Mouse (Mus musculus) ES-E14 (cell line): ENCODE results near the gene Scn3b. TPM values are rescaled to one million over a fixed set of nuclear protein-coding genes. Genes with fewer than 3 reads are reported as not detected.

Source experiments
- DNase-seq: peaks from one replicate; pipeline ENCODE4 v3.0.0-alpha.2; 2013; ENCODE audit warnings: low read depth, low spot score
- H3K27ac ChIP-seq: 2 replicates; pipeline ENCODE4 v1.5.1; 2012; ENCODE audit warnings: low read depth, mild to moderate bottlenecking, low read length, moderate library complexity, mixed read lengths; ENCODE audit not compliant: poor library complexity, insufficient read depth, severe bottlenecking
- H3K36me3 ChIP-seq: 2 replicates; pipeline ENCODE4 v1.6.1; 2012; ENCODE audit warnings: mild to moderate bottlenecking, low read length, moderate library complexity, mixed read lengths; ENCODE audit not compliant: control insufficient read depth, poor library complexity, insufficient read depth, severe bottlenecking
- H3K4me1 ChIP-seq, 2 experiments: fragments of 150-350 bp in 1 of 2; sonication (generic) in 1 of 2; 2 replicates each; pipeline ENCODE4 v1.6.1; 2012; ENCODE audit warnings: low read length in 2 of 2, mild to moderate bottlenecking in 1 of 2, mixed read lengths in 1 of 2; ENCODE audit not compliant: control insufficient read depth in 2 of 2, insufficient read depth in 2 of 2, poor library complexity in 1 of 2
- H3K4me3 ChIP-seq, 2 experiments: fragments of 150-350 bp in 1 of 2; sonication (generic) in 1 of 2; 2 replicates each; pipeline ENCODE4 v1.5.1; 2012; ENCODE audit warnings: low read length in 2 of 2, low read depth in 1 of 2, mild to moderate bottlenecking in 1 of 2, mixed read lengths in 1 of 2; ENCODE audit not compliant: insufficient read depth in 1 of 2, poor library complexity in 1 of 2, severe bottlenecking in 1 of 2
- H3K9ac ChIP-seq: 2 replicates; pipeline ENCODE4 v1.6.1; 2012; ENCODE audit warnings: low read depth, mild to moderate bottlenecking, low read length, mixed read lengths; ENCODE audit not compliant: poor library complexity, insufficient read depth, severe bottlenecking
- H3K9me3 ChIP-seq: fragments of 150-350 bp; sonication (generic); 2 replicates; pipeline ENCODE4 v1.6.1; 2012; ENCODE audit warnings: low read depth, mild to moderate bottlenecking, low read length; ENCODE audit not compliant: control insufficient read depth, insufficient read depth
- CHD2 ChIP-seq: IDR thresholded peaks from 2 replicates; pipeline ENCODE4 v1.6.1; 2014; ENCODE audit warnings: mild to moderate bottlenecking, low read depth, low read length, inconsistent platforms
- HCFC1 ChIP-seq: IDR thresholded peaks from 2 replicates; pipeline ENCODE4 v1.6.1; 2012; ENCODE audit warnings: low read length, inconsistent platforms, borderline replicate concordance; ENCODE audit not compliant: insufficient read depth
- MAFK ChIP-seq: IDR thresholded peaks from 2 replicates; pipeline ENCODE4 v1.6.1; 2014; ENCODE audit warnings: mild to moderate bottlenecking, low read depth, low read length, inconsistent platforms; ENCODE audit not compliant: insufficient read depth
- ZC3H11A ChIP-seq: IDR thresholded peaks from 2 replicates; pipeline ENCODE4 v1.6.1; 2012; ENCODE audit warnings: low read depth, mild to moderate bottlenecking, inconsistent platforms, low read length, borderline replicate concordance
- ZNF384 ChIP-seq: IDR thresholded peaks from 2 replicates; pipeline ENCODE4 v1.6.1; 2012; ENCODE audit warnings: low read depth, low read length, inconsistent platforms
- in situ Hi-C, 2 experiments: fragments of 600-800 bp; cut with MboI; formaldehyde crosslinking; loops; one replicate each; pipeline ENCODE4 v1.15.1; 2025; ENCODE audit warnings: low sequenced_read_pairs in 2 of 2, inconsistent platforms in 1 of 2; ENCODE audit not compliant: unreplicated experiment in 2 of 2
- total RNA-seq: library from RNA; depleted of rRNA; stranded (reverse); fragments of 300-350 nt; gene quantifications from 2 replicates; pipeline ENCODE4 v1.2.3, GENCODE M21; 2012

Scn3b gene
- total RNA-seq, 1 experiment = 3.1 TPM

DNA sequence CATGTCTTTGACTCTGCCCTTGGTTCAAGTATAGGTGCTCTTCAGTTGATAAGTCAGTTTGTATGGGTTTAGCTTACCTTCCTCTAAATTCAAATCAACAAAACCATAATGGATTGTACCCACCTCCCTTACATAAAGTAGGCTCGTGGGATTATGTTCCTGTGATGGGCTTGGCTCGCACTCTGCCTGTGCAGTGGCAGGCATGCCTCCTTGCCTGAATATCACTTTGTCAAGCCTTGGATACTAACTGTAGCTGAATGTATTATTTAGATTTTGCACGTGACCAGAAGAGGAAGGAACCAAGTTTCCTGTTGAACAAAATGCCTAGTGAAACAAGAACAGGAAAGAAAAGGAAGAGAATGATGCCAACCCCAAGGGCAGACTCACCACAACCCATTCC, 2.1 kb downstream of the Scn3b start:
- TF ChIP-seq ZNF384 (no peak), ZC3H11A (no peak), CHD2 (no peak), MAFK (no peak), HCFC1 (no peak)
- no peaks in the 10 kb centered on the region for H3K9me3 ChIP-seq
- in situ Hi-C loops = no loop called here
- H3K27ac ChIP-seq = no peak overlapping the region
- no peak overlapping the region for H3K4me3 ChIP-seq
- no peak overlapping the region for H3K9ac ChIP-seq
- peaks cover 0 to 7% of the 10 kb centered on the region in 2 experiments; a peak in 1 of 4 replicates for H3K4me1 ChIP-seq
- no peak for DNase-seq
- H3K36me3 ChIP-seq = no peaks in the 10 kb centered on the region

DNA sequence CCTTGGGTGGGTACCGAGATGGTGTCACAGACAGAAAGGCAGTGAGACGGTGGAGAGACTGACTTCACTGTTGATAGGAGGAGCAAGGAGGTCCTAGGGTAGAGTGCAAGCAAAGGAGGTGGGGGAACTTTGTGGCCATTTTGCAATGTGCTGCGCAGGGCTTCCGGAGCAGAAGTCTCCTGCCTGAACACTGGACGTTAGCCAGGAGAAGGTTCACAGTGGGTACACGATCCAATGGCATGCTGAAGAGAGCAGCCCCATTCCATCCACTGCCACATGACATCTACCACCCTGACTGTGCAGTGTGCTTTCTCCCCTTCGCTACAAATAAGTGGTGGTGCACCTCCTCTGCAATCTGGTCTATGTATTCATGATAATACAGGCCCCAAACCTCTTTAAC, 3.8 kb downstream of the Scn3b start:
- H3K9me3 ChIP-seq = no peaks in the 10 kb centered on the region
- TF ChIP-seq ZNF384 = no peak
- no peak for TF ChIP-seq HCFC1
- TF ChIP-seq ZC3H11A = no peak
- TF ChIP-seq CHD2 = no peak
- TF ChIP-seq MAFK = no peak
- in situ Hi-C loops = no loop called here

DNA sequence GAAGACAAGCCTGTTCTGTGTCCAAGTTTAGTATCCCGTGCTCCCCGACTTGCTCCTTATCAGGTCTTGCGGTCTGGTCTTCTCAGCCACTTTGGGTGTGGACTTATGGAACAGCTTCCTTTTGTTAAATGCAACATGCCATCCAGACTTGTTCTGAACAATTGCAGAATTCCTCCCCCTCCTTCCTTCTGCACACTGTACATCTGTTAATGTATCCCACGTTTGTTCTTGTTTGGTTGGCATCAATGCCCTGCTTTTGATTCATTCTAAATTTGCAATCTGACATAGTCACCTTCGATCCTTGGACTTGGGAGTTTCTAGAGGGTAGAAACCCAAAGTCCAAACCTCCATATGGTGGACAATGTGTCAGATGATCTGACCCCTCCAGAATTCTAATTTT, 6.9 kb downstream of the Scn3b start:
- no peak overlapping the region for H3K9ac ChIP-seq
- DNase-seq = no peak
- no peak overlapping the region for H3K27ac ChIP-seq
- H3K4me1 ChIP-seq = no peaks in the 10 kb centered on the region
- H3K4me3 ChIP-seq = no peak overlapping the region
- H3K9me3 ChIP-seq = no peaks in the 10 kb centered on the region
- H3K36me3 ChIP-seq = no peaks in the 10 kb centered on the region
- no peak for TF ChIP-seq HCFC1
- TF ChIP-seq ZNF384 = no peak
- TF ChIP-seq CHD2 = no peak
- no peak for TF ChIP-seq ZC3H11A
- TF ChIP-seq MAFK = no peak
- in situ Hi-C loops = no loop called here

More for the DNA sequence above, 3.8 kb downstream of the Scn3b start:
- Histone ChIP-seq H3K36me3 (no peaks in the 10 kb centered on the region), H3K4me1 (peaks cover 0 to 7% of the 10 kb centered on the region in 2 experiments; a peak in 1 of 4 replicates), H3K4me3 (no peak overlapping the region), H3K27ac (no peak overlapping the region), H3K9ac (no peak overlapping the region)
- no peak for DNase-seq

DNA sequence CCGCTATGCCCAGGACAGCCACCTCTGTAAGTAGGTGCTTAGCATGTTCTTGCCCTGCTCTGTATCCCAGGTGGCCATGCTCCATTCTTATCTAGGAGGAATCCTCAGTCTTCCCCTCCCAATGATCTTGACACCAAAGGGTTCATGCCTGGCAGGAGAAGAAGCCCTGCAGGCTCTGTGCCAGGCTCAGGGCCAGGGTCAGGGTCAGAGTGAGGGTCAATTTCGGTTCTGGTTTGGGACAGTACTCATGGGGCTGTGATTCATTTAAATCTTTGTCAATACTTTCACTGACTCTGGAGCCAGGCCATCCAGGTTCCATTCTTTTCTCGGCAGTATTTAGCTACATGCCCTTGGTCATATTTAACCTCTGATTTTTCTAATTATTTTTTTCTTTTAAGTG, 8.7 kb downstream of the Scn3b start:
- Histone ChIP-seq H3K9ac (no peak overlapping the region), H3K4me1 (no peaks in the 10 kb centered on the region), H3K36me3 (no peaks in the 10 kb centered on the region), H3K9me3 (no peaks in the 10 kb centered on the region), H3K27ac (no peak overlapping the region), H3K4me3 (no peak overlapping the region)
- TF ChIP-seq ZNF384 (no peak), HCFC1 (no peak), CHD2 (no peak), MAFK (no peak)
- DNase-seq = no peak
- in situ Hi-C loops = no loop called here

DNA sequence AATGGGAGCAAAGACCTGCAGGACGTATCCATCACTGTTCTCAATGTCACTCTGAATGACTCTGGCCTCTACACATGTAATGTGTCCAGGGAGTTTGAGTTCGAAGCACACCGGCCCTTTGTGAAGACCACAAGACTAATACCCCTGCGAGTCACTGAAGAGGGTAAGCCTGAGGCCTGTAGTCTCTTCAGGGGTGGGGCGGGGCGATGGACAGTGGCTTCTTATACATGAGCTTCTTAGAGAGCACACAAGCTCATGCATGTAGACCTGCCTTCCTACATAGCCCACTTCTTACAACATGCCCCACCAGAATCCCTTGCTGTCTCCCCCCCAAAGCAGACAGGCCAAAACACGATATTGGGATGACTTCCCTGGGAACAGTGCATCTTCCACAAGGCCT, 10.4 kb downstream of the Scn3b start:
- Histone ChIP-seq H3K4me3 (no peak overlapping the region), H3K27ac (no peak overlapping the region), H3K9ac (no peak overlapping the region), H3K36me3 (no peaks in the 10 kb centered on the region), H3K9me3 (no peaks in the 10 kb centered on the region), H3K4me1 (no peaks in the 10 kb centered on the region)
- in situ Hi-C loops = no loop called here
- TF ChIP-seq MAFK (no peak), CHD2 (no peak), ZC3H11A (no peak), ZNF384 (no peak)
- DNase-seq = no peak
